Mouse (Mus musculus) gastrocnemius, postnatal 36 days (tissue): ENCODE data around the gene Far2. TPM values are rescaled to one million over a fixed set of nuclear protein-coding genes. Genes with fewer than 3 reads are reported as not detected.

Source experiments
- DNase-seq, 2 experiments: peaks; one replicate each; pipeline ENCODE4 v3.0.0; 2022
- intact Hi-C: fragments of 180-260 bp; cut with DNase I; formaldehyde crosslinking; loops from one replicate; pipeline ENCODE4 v1.15.1; 2025
- long read RNA-seq, 2 experiments: library from polyadenylated mRNA; stranded (forward); transcript quantifications; one replicate each; pipeline ENCODE4 v2.0.0; 2021
- total RNA-seq, 2 experiments: library from RNA; stranded (reverse); gene quantifications; 2 replicates each; pipeline ENCODE4 v1.2.3; 2021

Gene Far2
- total RNA-seq: not detected
- long read RNA-seq, experiment 1, partial matches to known transcripts: 0 of 1 reads
- long read RNA-seq, experiment 1, other reads (novel, unspliced or antisense): 1 of 1 reads
- long read RNA-seq, experiment 2: 0 reads

GRCm38 (mm10) chr6:148046881-148047649 lies at the start of gene Far2:
Gene Far2 (plus strand): TSS chr6:148047259.
- intact Hi-C loops: no loop called here
- DNase-seq: no peak

GRCm38 (mm10) chr6:148000483-148000882 lies 46.6 kb upstream of the Far2 start:
- no peak for DNase-seq
- intact Hi-C loops: no loop called here

- intact Hi-C loops: no loop called here
- no peak for DNase-seq
These were observed 46.0 kb upstream of the Far2 start for GRCm38 (mm10) chr6:148001071-148001470.

GRCm38 (mm10) chr6:148006118-148006837 lies 40.8 kb upstream of the Far2 start:
- DNase-seq: no peak
- intact Hi-C loops: no loop called here

- intact Hi-C loops: no loop called here
- DNase-seq: no peak
These were observed 6.3 kb upstream of the Far2 start for GRCm38 (mm10) chr6:148040759-148041158.

GRCm38 (mm10) chr6:148047650-148047988 lies 560 bp downstream of the Far2 start:
- no peak for DNase-seq
- intact Hi-C loops: no loop called here

- DNase-seq: no peak
- intact Hi-C loops: no loop called here
These were observed 16.1 kb downstream of the Far2 start for GRCm38 (mm10) chr6:148063131-148063530.

GRCm38 (mm10) chr6:148066267-148066666 lies 19.2 kb downstream of the Far2 start:
- intact Hi-C loops: no loop called here
- no peak for DNase-seq

- intact Hi-C loops: no loop called here
- DNase-seq: peak in 1 of 2 experiments; percentile 17
These were observed 21.7 kb downstream of the Far2 start for GRCm38 (mm10) chr6:148068786-148069185.

GRCm38 (mm10) chr6:148073599-148073998 lies 26.5 kb downstream of the Far2 start:
- intact Hi-C loops: no loop called here

GRCm38 (mm10) chr6:148074211-148074864 lies 27.3 kb downstream of the Far2 start:
- intact Hi-C loops: no loop called here
- no peak for DNase-seq

More at GRCm38 (mm10) chr6:148073599-148073998, 26.5 kb downstream of the Far2 start:
- DNase-seq: no peak

GRCm38 (mm10) chr6:148083864-148084263 lies 36.8 kb downstream of the Far2 start:
- intact Hi-C loops: no loop called here
- no peak for DNase-seq

GRCm38 (mm10) chr6:148084403-148084802 lies 37.3 kb downstream of the Far2 start:
- intact Hi-C loops: no loop called here
- DNase-seq: no peak

- intact Hi-C loops: no loop called here
- DNase-seq: no peak
These were observed 50.0 kb downstream of the Far2 start for GRCm38 (mm10) chr6:148097039-148097438.

GRCm38 (mm10) chr6:148101977-148102376 lies 54.9 kb downstream of the Far2 start:
- intact Hi-C loops: no loop called here
- no peak for DNase-seq

- intact Hi-C loops: no loop called here
- DNase-seq: no peak
These were observed 55.4 kb downstream of the Far2 start for GRCm38 (mm10) chr6:148102434-148102833.

- DNase-seq: no peak
- intact Hi-C loops: no loop called here
These were observed 57.2 kb downstream of the Far2 start for GRCm38 (mm10) chr6:148104212-148104611.

GRCm38 (mm10) chr6:148105722-148106268 lies 58.7 kb downstream of the Far2 start:
- intact Hi-C loops: no loop called here
- no peak for DNase-seq

- no peak for DNase-seq
- intact Hi-C loops: no loop called here
These were observed 61.8 kb downstream of the Far2 start for GRCm38 (mm10) chr6:148108741-148109472.

- intact Hi-C loops: no loop called here
These were observed 64.1 kb downstream of the Far2 start for GRCm38 (mm10) chr6:148110996-148111633.

More at GRCm38 (mm10) chr6:148110996-148111633, 64.1 kb downstream of the Far2 start:
- DNase-seq: no peak
